Comparison of ENCODE assay signal across 35 mouse cellular contexts in the genomic region with DNA sequence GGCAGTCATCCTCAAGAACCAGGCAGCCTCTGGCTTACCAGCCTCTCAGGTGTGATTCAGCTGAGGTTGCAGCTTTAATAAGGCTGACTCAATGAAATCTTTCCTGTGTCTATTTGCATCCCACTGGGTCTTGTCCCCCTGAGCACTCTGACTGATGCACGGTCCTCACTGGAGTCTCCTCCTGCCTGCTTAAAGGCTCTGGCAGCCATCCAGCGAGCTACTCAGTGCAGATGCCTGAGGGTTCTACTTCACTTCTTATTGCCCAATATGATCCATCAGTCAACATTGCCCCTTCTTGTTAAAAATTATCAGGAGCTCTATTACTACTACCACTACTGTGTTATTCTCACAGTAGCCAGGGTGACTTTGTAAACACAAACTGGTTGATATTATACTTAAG. TPM values are rescaled to one million over a fixed set of nuclear protein-coding genes. Genes with fewer than 3 reads are reported as not detected.
DNase-seq lines count a peak whose midpoint lies in the region; ATAC-seq and TF ChIP-seq lines count a peak whose summit lies in the region.
"Had no signal": no experiment of that assay in that cellular context is flagged by ENCODE, and none has a peak within 500 bp of the region (broad histone marks: within the 10 kb centered on the region; RNA-seq: fewer than 3 reads in every experiment).

No protein-coding gene starts in this region.

- no peaks in the 10 kb centered on the region for H3K36me3 ChIP-seq in midbrain, embryonic 14.5 days (ENCODE audit: control insufficient read depth, insufficient read depth, low read length)
- H3K36me3 ChIP-seq in midbrain, embryonic 10.5 days: no peaks in the 10 kb centered on the region
- H3K36me3 ChIP-seq: embryonic facial prominence, embryonic 13.5 days; G1E; heart, embryonic 10.5 days; heart, embryonic 15.5 days; hindbrain, embryonic 12.5 days; intestine, embryonic 15.5 days; limb, embryonic 12.5 days; midbrain, embryonic 13.5 days; neural tube, embryonic 15.5 days had no signal

- H3K27ac ChIP-seq in midbrain, embryonic 14.5 days (replicated peaks; ENCODE audit: low read depth, low read length): no peak overlapping the region
- H3K27ac ChIP-seq in midbrain, embryonic 10.5 days (replicated peaks): no peak overlapping the region
- H3K27ac ChIP-seq: heart, embryonic 10.5 days; heart, embryonic 15.5 days; hindbrain, embryonic 12.5 days; hindbrain, postnatal 0 days; intestine, embryonic 15.5 days; limb, embryonic 12.5 days; midbrain, embryonic 13.5 days; neural tube, embryonic 15.5 days had no signal

- no peak for ATAC-seq in midbrain, embryonic 14.5 days (ENCODE audit: low FRiP score, low TSS enrichment)
- ATAC-seq: hindbrain, postnatal 0 days; intestine, embryonic 15.5 days; midbrain, embryonic 13.5 days; Patski had no signal

- H3K4me2 ChIP-seq in midbrain, embryonic 14.5 days (ENCODE audit: low read length): no peak overlapping the region
- H3K4me2 ChIP-seq: embryonic facial prominence, embryonic 13.5 days; heart, embryonic 15.5 days; hindbrain, embryonic 12.5 days; intestine, embryonic 15.5 days; limb, embryonic 12.5 days; liver, embryonic 11.5 days; midbrain, embryonic 13.5 days; neural tube, embryonic 15.5 days had no signal

- H3K4me3 ChIP-seq in midbrain, embryonic 14.5 days (replicated peaks; ENCODE audit: low read depth, low read length): no peak overlapping the region
- no peak overlapping the region for H3K4me3 ChIP-seq in midbrain, embryonic 10.5 days
- H3K4me3 ChIP-seq: embryonic facial prominence, embryonic 13.5 days; erythroblast, embryonic 14.5 days; heart, embryonic 10.5 days; heart, embryonic 15.5 days; hindbrain, embryonic 12.5 days; intestine, embryonic 15.5 days; limb, embryonic 12.5 days; megakaryocyte, embryonic 14.5 days; midbrain, embryonic 13.5 days; neural tube, embryonic 15.5 days had no signal

- TF ChIP-seq CTCF in brain, embryonic 14.5 days (IDR thresholded peaks at IDR 0.05; ENCODE audit: borderline replicate concordance, extremely low read depth, insufficient read depth, insufficient read length): no peak

- peak; percentile 20 to 28 for DNase-seq in cerebellum, postnatal 10 days
- no peak for DNase-seq in cerebellum, adult 8-10 months
- peak; percentile 6 to 38 for DNase-seq in kidney, postnatal 25 days
- DNase-seq in kidney, adult 9 months: no peak
- peak; percentile 6 for DNase-seq in midbrain, embryonic 14.5 days
- no peak for DNase-seq in midbrain, embryonic 10.5 days (ENCODE audit: low spot score)
- DNase-seq in brain, embryonic 14.5 days (ENCODE audit: low read depth): peak; percentile 4
- no peak for DNase-seq in natural killer cell, adult 2 months (ENCODE audit: low spot score in 2 of 2)
- DNase-seq: adrenal gland, postnatal 14 days; cerebellum, adult 18-20 months; embryo, embryonic 11 days; gastrocnemius, postnatal 14 days; heart, postnatal 36 days; kidney, adult 8-10 months; layer of hippocampus, postnatal 36 days; lung, postnatal 4 days; right cerebral cortex, adult 18-20 months; thymus, adult 2 months; thymus, postnatal 36 days had no signal

- H3K9me3 ChIP-seq in midbrain, embryonic 14.5 days (ENCODE audit: control insufficient read depth, low read length): no peaks in the 10 kb centered on the region
- no peaks in the 10 kb centered on the region for H3K9me3 ChIP-seq in midbrain, embryonic 10.5 days (replicated peaks)
- H3K9me3 ChIP-seq: embryonic facial prominence, embryonic 13.5 days; G1E; heart, embryonic 10.5 days; heart, embryonic 15.5 days; hindbrain, embryonic 12.5 days; intestine, embryonic 15.5 days; limb, embryonic 12.5 days; megakaryocyte, embryonic 14.5 days; midbrain, embryonic 13.5 days; neural tube, embryonic 15.5 days had no signal

- no peaks in the 10 kb centered on the region for H3K4me1 ChIP-seq in midbrain, embryonic 14.5 days (ENCODE audit: control insufficient read depth, insufficient read depth, low read length)
- H3K4me1 ChIP-seq in midbrain, embryonic 10.5 days: no peaks in the 10 kb centered on the region
- H3K4me1 ChIP-seq: embryonic facial prominence, embryonic 13.5 days; heart, embryonic 10.5 days; heart, embryonic 15.5 days; hindbrain, embryonic 12.5 days; intestine, embryonic 15.5 days; limb, embryonic 12.5 days; megakaryocyte, embryonic 14.5 days; midbrain, embryonic 13.5 days; neural tube, embryonic 15.5 days had no signal

- TF ChIP-seq POLR2A in brain, embryonic 14.5 days (IDR thresholded peaks at IDR 0.05; ENCODE audit: borderline replicate concordance, extremely low read depth, insufficient read depth, insufficient read length, poor library complexity, severe bottlenecking): no peak

- H3K27me3 ChIP-seq in midbrain, embryonic 14.5 days (ENCODE audit: control insufficient read depth, insufficient read depth, low read length): no peaks in the 10 kb centered on the region
- no peaks in the 10 kb centered on the region for H3K27me3 ChIP-seq in midbrain, embryonic 10.5 days (ENCODE audit: low read depth, poor library complexity, severe bottlenecking)
- H3K27me3 ChIP-seq: embryonic facial prominence, embryonic 13.5 days; heart, embryonic 15.5 days; hindbrain, embryonic 12.5 days; intestine, embryonic 15.5 days; limb, embryonic 12.5 days; megakaryocyte, embryonic 14.5 days; midbrain, embryonic 13.5 days; neural tube, embryonic 15.5 days; Patski had no signal

- H3K9ac ChIP-seq in midbrain, embryonic 14.5 days (replicated peaks; ENCODE audit: low read length): no peak overlapping the region
- H3K9ac ChIP-seq: embryonic facial prominence, embryonic 13.5 days; heart, embryonic 15.5 days; hindbrain, embryonic 12.5 days; intestine, embryonic 15.5 days; limb, embryonic 12.5 days; midbrain, embryonic 13.5 days; neural tube, embryonic 15.5 days had no signal

- 74% methylated on average over 2 of the region's 2 CpGs for WGBS in midbrain, embryonic 14.5 days
- WGBS in midbrain, embryonic 10.5 days: 86% methylated on average over 2 of the region's 2 CpGs

RNA-seq across cellular contexts. Expression of a gene that starts 3.0 kb away (rescaled TPM):
- polyA plus RNA-seq in midbrain, embryonic 14.5 days (2014; fragmentation: Nextera tagmentation; extraction: Ambion mirVana): not detected in 2 replicates
- not detected in 2 replicates for polyA plus RNA-seq in midbrain, embryonic 10.5 days (2016; fragmentation: Nextera tagmentation; extraction: Ambion mirVana)
- not detected in 2 replicates for polyA plus RNA-seq in brain, embryonic 14.5 days (2012; rRNA removed)
- polyA plus RNA-seq: embryonic facial prominence, embryonic 13.5 days; erythroblast, embryonic 14.5 days; forebrain, embryonic 11.5 days; G1E; heart, embryonic 10.5 days; heart, embryonic 15.5 days; hindbrain, embryonic 12.5 days; hindbrain, postnatal 0 days; intestine, embryonic 15.5 days; limb, embryonic 12.5 days; liver, embryonic 11.5 days; lung, embryonic 16.5 days; midbrain, embryonic 13.5 days; neural tube, embryonic 15.5 days; Patski; thymus, adult 2 months had no signal

RNA-seq across cellular contexts. Expression of a gene that starts 30.4 kb away (rescaled TPM):
- 0.37 TPM in 1 of 2 replicates, not detected in the other for polyA plus RNA-seq in midbrain, embryonic 14.5 days (2014; fragmentation: Nextera tagmentation; extraction: Ambion mirVana)
- 0.30 TPM in 1 of 2 replicates, not detected in the other for polyA plus RNA-seq in midbrain, embryonic 10.5 days (2016; fragmentation: Nextera tagmentation; extraction: Ambion mirVana)
- polyA plus RNA-seq in brain, embryonic 14.5 days (2012; rRNA removed): 0.94 and 1.6 TPM in 2 replicates
- polyA plus RNA-seq: erythroblast, embryonic 14.5 days; G1E; midbrain, embryonic 13.5 days; Patski; thymus, adult 2 months had no signal

Comparison
In these comparisons a context has a peak if more than half of its experiments do, and no peak if none do; other contexts are left out.
1. DNase-seq: peak in cerebellum, postnatal 10 days (2 of 2), kidney, postnatal 25 days (2 of 2), midbrain, embryonic 14.5 days (single experiment) and brain, embryonic 14.5 days (single experiment); none in cerebellum, adult 8-10 months (single experiment), kidney, adult 9 months (single experiment), midbrain, embryonic 10.5 days (single experiment) and natural killer cell, adult 2 months (0 of 2).